Mouse (Mus musculus): ENCODE data around the gene Mlst8. TPM values are rescaled to one million over a fixed set of nuclear protein-coding genes. Genes with fewer than 3 reads are reported as not detected.

The Mlst8 gene
- total and polyA plus RNA-seq, 3 experiments: 10.0 to 24.7 (median 14.0) TPM

GRCm38 (mm10) chr17:24481027-24481815, 2.3 kb upstream of the Mlst8 start:
- TF ChIP-seq POLR2AphosphoS2 (IDR thresholded peaks at IDR 0.05; ENCODE audit: low read depth, low read length) (no peak), POLR2A (IDR thresholded peaks at IDR 0.05; ENCODE audit: low read depth, low read length) (no peak), MEF2A (IDR thresholded peaks at IDR 0.05; ENCODE audit: borderline replicate concordance, low read depth, low read length) (no peak), GABPA (IDR thresholded peaks at IDR 0.05; ENCODE audit: insufficient replicate concordance, low read depth, low read length) (no peak), MAZ (IDR thresholded peaks at IDR 0.05; ENCODE audit: low read depth, low read length) (no peak), ETS1 (conservative IDR thresholded peaks at IDR 0.05; ENCODE audit: low read depth, low read length) (no peak), USF2 (conservative IDR thresholded peaks at IDR 0.05; ENCODE audit: low read depth, low read length) (no peak), MYC (IDR thresholded peaks at IDR 0.05; ENCODE audit: low read depth, low read length) (no peak), RCOR1 (conservative IDR thresholded peaks at IDR 0.05; ENCODE audit: low read depth, low read length) (no peak), EP300 (IDR thresholded peaks at IDR 0.05; ENCODE audit: low read length) (no peak), CTCF (conservative IDR thresholded peaks at IDR 0.05 in 1 of 2, IDR thresholded peaks at IDR 0.05 in 1 of 2; ENCODE audit: low read depth in 2 of 2, low read length in 2 of 2) (no peak), UBTF (IDR thresholded peaks at IDR 0.05; ENCODE audit: low read depth, low read length) (no peak), ZMIZ1 (IDR thresholded peaks at IDR 0.05; ENCODE audit: low read depth, low read length) (no peak), MXI1 (IDR thresholded peaks at IDR 0.05; ENCODE audit: low read depth, low read length) (no peak), ELF1 (IDR thresholded peaks at IDR 0.05; ENCODE audit: low read depth, low read length) (no peak), USF1 (IDR thresholded peaks at IDR 0.05; ENCODE audit: low read depth, low read length) (no peak), PAX5 (IDR thresholded peaks at IDR 0.05; ENCODE audit: low read length) (no peak)
- H3K9me3 ChIP-seq (replicated peaks; ENCODE audit: low read length): no peaks in the 10 kb centered on the region
- H3K4me3 ChIP-seq (replicated peaks in 1 of 3; ENCODE audit: low read depth in 2 of 3, low read length in 2 of 3, poor library complexity in 1 of 3): no peak overlapping the region
- DNase-seq (ENCODE audit: extremely low read depth): no peak
- in situ Hi-C loops (cut with MboI; ENCODE audit: low pct_ligation_motif_present, low pct_unique_long_range_greater_than_20kb, low sequenced_read_pairs) (no loop called here), dilution Hi-C loops (cut with MboI; ENCODE audit: extremely low pct_ligation_motif_present, extremely low pct_unique_long_range_greater_than_20kb, low sequenced_read_pairs) (no loop called here)
- H3K27ac ChIP-seq (ENCODE audit: insufficient read depth, low read depth): no peak overlapping the region
- peaks cover 12 to 26% of the 10 kb centered on the region in 2 experiments; a peak in 3 of 4 replicates for H3K4me1 ChIP-seq (ENCODE audit: control insufficient read depth in 1 of 2, insufficient read depth in 2 of 2)
- peaks cover 11 to 17% of the 10 kb centered on the region in 2 experiments for H3K36me3 ChIP-seq (replicated peaks in 1 of 2; ENCODE audit: control insufficient read depth in 1 of 2, insufficient read depth in 1 of 2, low read length in 1 of 2)
- H3K4me2 ChIP-seq (ENCODE audit: insufficient read depth, low read depth, poor library complexity, severe bottlenecking): no peak overlapping the region
- no peaks in the 10 kb centered on the region for H3K79me2 ChIP-seq (replicated peaks; ENCODE audit: control insufficient read depth, extremely low read depth, insufficient read depth, poor library complexity, severe bottlenecking)
- no peak overlapping the region for H3K9ac ChIP-seq (ENCODE audit: insufficient read depth, low read depth)
- peaks cover 8% of the 10 kb centered on the region for H3K27me3 ChIP-seq (replicated peaks)

GRCm38 (mm10) chr17:24480201-24480826, 1.4 kb upstream of the Mlst8 start:
- H3K36me3 ChIP-seq (replicated peaks in 1 of 2; ENCODE audit: control insufficient read depth in 1 of 2, insufficient read depth in 1 of 2, low read length in 1 of 2): peaks cover 20 to 26% of the 10 kb centered on the region in 2 experiments
- peak; percentile 43 for DNase-seq (ENCODE audit: extremely low read depth)
- no peaks in the 10 kb centered on the region for H3K9me3 ChIP-seq (replicated peaks; ENCODE audit: low read length)
- H3K4me2 ChIP-seq (ENCODE audit: insufficient read depth, low read depth, poor library complexity, severe bottlenecking): no peak overlapping the region
- in situ Hi-C loops (cut with MboI; ENCODE audit: low pct_ligation_motif_present, low pct_unique_long_range_greater_than_20kb, low sequenced_read_pairs): no loop called here
- H3K27ac ChIP-seq (ENCODE audit: insufficient read depth, low read depth): no peak overlapping the region
- TF ChIP-seq ZNF384 (IDR thresholded peaks at IDR 0.05; ENCODE audit: low read depth, low read length): no peak
- no peak for TF ChIP-seq MXI1 (IDR thresholded peaks at IDR 0.05; ENCODE audit: low read depth, low read length)
- TF ChIP-seq SMC3 (IDR thresholded peaks at IDR 0.05; ENCODE audit: low read depth, low read length): peak; percentile 27
- TF ChIP-seq CTCF (conservative IDR thresholded peaks at IDR 0.05 in 1 of 2, IDR thresholded peaks at IDR 0.05 in 1 of 2; ENCODE audit: low read depth in 2 of 2, low read length in 2 of 2): peak in 1 of 2 experiments; percentile 60; a peak in 2 of 4 replicates
- TF ChIP-seq RAD21 (IDR thresholded peaks at IDR 0.05; ENCODE audit: low read depth, low read length): peak; percentile 39
- TF ChIP-seq POLR2A (IDR thresholded peaks at IDR 0.05; ENCODE audit: low read depth, low read length): no peak
- no peak for TF ChIP-seq TCF12 (IDR thresholded peaks at IDR 0.05; ENCODE audit: low read depth, low read length)
- TF ChIP-seq BHLHE40 (IDR thresholded peaks at IDR 0.05; ENCODE audit: low read depth, low read length): no peak
- no peaks in the 10 kb centered on the region for H3K79me2 ChIP-seq (replicated peaks; ENCODE audit: control insufficient read depth, extremely low read depth, insufficient read depth, poor library complexity, severe bottlenecking)
- no peak overlapping the region for H3K9ac ChIP-seq (ENCODE audit: insufficient read depth, low read depth)
- H3K4me3 ChIP-seq (replicated peaks in 1 of 3; ENCODE audit: low read depth in 2 of 3, low read length in 2 of 3, poor library complexity in 1 of 3): no peak overlapping the region
- H3K4me1 ChIP-seq (ENCODE audit: control insufficient read depth in 1 of 2, insufficient read depth in 2 of 2): peaks cover 9 to 23% of the 10 kb centered on the region in 2 experiments; a peak in 3 of 4 replicates
- dilution Hi-C loops (cut with MboI; ENCODE audit: extremely low pct_ligation_motif_present, extremely low pct_unique_long_range_greater_than_20kb, low sequenced_read_pairs): no loop called here
- H3K27me3 ChIP-seq (replicated peaks): peaks cover 3% of the 10 kb centered on the region

Data from CH12.LX (cell line).